Mouse (Mus musculus): ENCODE results near the gene Pds5b.

DNA sequence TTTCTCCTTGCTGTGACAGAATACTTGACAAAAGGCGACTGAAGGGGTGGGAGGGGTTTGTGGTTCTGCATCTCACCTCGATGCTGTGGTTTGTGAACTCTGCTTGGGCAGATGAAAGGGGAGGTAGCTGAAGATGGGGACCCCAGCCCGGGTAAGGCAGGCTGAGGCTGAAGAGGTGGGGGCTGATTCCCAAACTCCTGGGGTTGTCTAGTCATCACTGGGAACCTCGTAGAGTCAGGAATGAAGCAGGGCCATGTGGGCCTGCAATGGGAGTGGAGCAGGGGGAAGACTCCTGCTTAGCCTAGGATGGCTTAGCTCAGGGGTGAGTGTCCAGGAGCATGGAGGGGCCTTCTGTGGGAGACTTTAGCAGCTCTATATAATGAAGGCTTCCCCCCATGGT lies 145.3 kb downstream of the Pds5b start:
- TF ChIP-seq CTCF (IDR thresholded peaks at IDR 0.05; ENCODE audit: low read depth, low read length) (no peak), POLR2A (IDR thresholded peaks at IDR 0.05; ENCODE audit: extremely low read depth, insufficient read depth, low read length) (no peak)
